ENCODE assay signal across 29 mouse cellular contexts in the genomic region with DNA sequence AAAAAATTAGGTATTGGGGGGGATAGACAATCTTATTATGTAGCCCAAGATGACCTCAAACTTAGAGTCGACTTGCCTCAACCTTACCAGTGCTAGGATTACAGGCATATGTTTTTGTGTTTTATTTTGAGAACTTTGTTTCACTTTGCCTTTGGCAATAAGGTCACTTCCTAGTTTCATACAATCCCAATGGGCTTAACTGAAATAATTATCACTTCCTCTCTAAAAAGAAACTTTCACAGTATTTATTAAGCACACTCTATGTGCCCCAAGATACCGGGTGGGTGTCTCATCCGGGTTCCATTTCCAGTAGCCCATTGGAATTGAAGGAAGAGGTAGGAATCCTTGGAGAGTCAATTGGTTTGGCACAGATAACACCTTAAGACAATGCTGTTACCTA. TPM values are rescaled to one million over a fixed set of nuclear protein-coding genes. Genes with fewer than 3 reads are reported as not detected.
DNase-seq lines count a peak whose midpoint lies in the region; ATAC-seq lines count a peak whose summit lies in the region.
"Had no signal": no experiment of that assay in that cellular context is flagged by ENCODE, and none has a peak within 500 bp of the region (broad histone marks: within the 10 kb centered on the region; RNA-seq: fewer than 3 reads in every experiment).

No protein-coding gene starts in this region.

- H3K4me3 ChIP-seq in macrophage (ENCODE audit: inconsistent target), result no peak overlapping the region
- H3K4me3 ChIP-seq in intestine, embryonic 16.5 days (ENCODE audit: low read length), result no peak overlapping the region
- H3K4me3 ChIP-seq: embryonic facial prominence, embryonic 13.5 days; forebrain, embryonic 10.5 days; forebrain, embryonic 15.5 days; hindbrain, embryonic 10.5 days; layer of hippocampus, adult 2 months; liver, embryonic 12.5 days had no signal

- WGBS in macrophage (ENCODE audit: missing documents), result 10% methylated on average over 3 of the region's 3 CpGs
- 87% methylated on average over 3 of the region's 3 CpGs for WGBS in intestine, embryonic 16.5 days

- no peak for ATAC-seq in intestine, embryonic 16.5 days
- ATAC-seq: CD4-positive, CD25-positive, alpha-beta regulatory T cell, adult 4 months; forebrain, embryonic 15.5 days; hindbrain, embryonic 16.5 days; liver, embryonic 12.5 days had no signal

- intact Hi-C loops in heart, postnatal 10 days (cut with DNase I), result no loop called here

- DNase-seq in heart, adult 11 months, result peak; percentile 89
- DNase-seq in heart, postnatal 10 days, result no peak
- DNase-seq in B cell, adult 2 months, result peak; percentile 48 to 51
- peak; percentile 62 for DNase-seq in splenic B cell, adult 2 months (ENCODE audit: low read depth, low spot score)
- no peak for DNase-seq in urinary bladder, postnatal 4 days (ENCODE audit: low spot score in 2 of 2)
- DNase-seq: adrenal gland, adult 2 months; adrenal gland, postnatal 36 days; cerebellum, adult 9-10 months; cerebellum, postnatal 36 days; kidney, adult 2 months; kidney, postnatal 36 days; layer of hippocampus, postnatal 36 days; left cerebral cortex, postnatal 4 days; liver, postnatal 0 days; lung, postnatal 36 days; midbrain, embryonic 14.5 days; right cerebral cortex, adult 18-20 months; thymus, postnatal 4 days had no signal

- no peaks in the 10 kb centered on the region for H3K36me3 ChIP-seq in macrophage (ENCODE audit: inconsistent target)
- peaks cover 2% of the 10 kb centered on the region; the same call in 1 of the 2 replicates for H3K36me3 ChIP-seq in splenic B cell, adult 2 months (ENCODE audit: control insufficient read depth, insufficient read depth, low read length, poor library complexity, severe bottlenecking)
- no peaks in the 10 kb centered on the region for H3K36me3 ChIP-seq in intestine, embryonic 16.5 days (ENCODE audit: control insufficient read depth, insufficient read depth, low read length)
- H3K36me3 ChIP-seq: forebrain, embryonic 15.5 days; liver, embryonic 12.5 days had no signal

- H3K4me1 ChIP-seq in intestine, embryonic 16.5 days (ENCODE audit: control insufficient read depth, insufficient read depth, low read length), result no peaks in the 10 kb centered on the region
- H3K4me1 ChIP-seq: embryonic facial prominence, embryonic 13.5 days; forebrain, embryonic 10.5 days; forebrain, embryonic 15.5 days; hindbrain, embryonic 10.5 days; liver, embryonic 12.5 days had no signal

- peak overlapping the region; percentile 14; the same call in 1 of the 2 replicates for H3K27ac ChIP-seq in macrophage
- no peak overlapping the region for H3K27ac ChIP-seq in intestine, embryonic 16.5 days (ENCODE audit: low read length)
- H3K27ac ChIP-seq: embryonic facial prominence, embryonic 13.5 days; forebrain, embryonic 10.5 days; forebrain, embryonic 15.5 days; hindbrain, embryonic 10.5 days; layer of hippocampus, adult 2 months; liver, embryonic 12.5 days had no signal

- H3K9me3 ChIP-seq in intestine, embryonic 16.5 days (ENCODE audit: control insufficient read depth, low read length), result no peaks in the 10 kb centered on the region
- H3K9me3 ChIP-seq: embryonic facial prominence, embryonic 13.5 days; forebrain, embryonic 10.5 days; forebrain, embryonic 15.5 days; hindbrain, embryonic 10.5 days; liver, embryonic 12.5 days had no signal

- H3K9ac ChIP-seq in intestine, embryonic 16.5 days (ENCODE audit: low read depth, low read length), result no peak overlapping the region
- H3K9ac ChIP-seq: embryonic facial prominence, embryonic 13.5 days; forebrain, embryonic 15.5 days; liver, embryonic 12.5 days; liver, postnatal 0 days had no signal

- no peak overlapping the region for H3K4me2 ChIP-seq in intestine, embryonic 16.5 days (ENCODE audit: low read depth, low read length)
- H3K4me2 ChIP-seq: embryonic facial prominence, embryonic 13.5 days; forebrain, embryonic 15.5 days; heart, embryonic 11.5 days; liver, embryonic 12.5 days had no signal

- no peaks in the 10 kb centered on the region for H3K79me2 ChIP-seq in macrophage (ENCODE audit: inconsistent target)

- no peaks in the 10 kb centered on the region for H3K27me3 ChIP-seq in splenic B cell, adult 2 months (ENCODE audit: control insufficient read depth, insufficient read depth, low read length, poor library complexity, severe bottlenecking)
- no peaks in the 10 kb centered on the region for H3K27me3 ChIP-seq in intestine, embryonic 16.5 days (replicated peaks; ENCODE audit: control insufficient read depth, insufficient read depth, low read length)
- H3K27me3 ChIP-seq: embryonic facial prominence, embryonic 13.5 days; forebrain, embryonic 15.5 days; liver, embryonic 12.5 days had no signal

RNA-seq across cellular contexts. Expression of a gene that starts 12.9 kb away (rescaled TPM):
- total RNA-seq in heart, postnatal 10 days (2021), result 10 to 100 TPM; 12.3 to 17.1 TPM
- 10 to 100 TPM in 1 of 26 experiments, 1 to 10 TPM in 20, under 1 TPM in 4, not detected in 1; 0.18 to 13.9 (median 3.2) TPM for total RNA-seq in macrophage (2018; cell fraction: chromatin; rRNA removed)
- 10 to 100 TPM in 1 of 26 experiments, 1 to 10 TPM in 20, under 1 TPM in 5; 0.34 to 12.3 (median 3.0) TPM for total RNA-seq in macrophage (2018; cell fraction: cytosol; rRNA removed)
- 10 to 100 TPM in 4 of 26 experiments, 1 to 10 TPM in 18, under 1 TPM in 4; 0.14 to 15.9 (median 3.4) TPM for total RNA-seq in macrophage (2018; cell fraction: nucleus; rRNA removed)
- 1.3 to 13.0 TPM (median 5.3 TPM) in 3 replicates for polyA plus RNA-seq in macrophage (2018)
- 2.3 and 2.4 TPM in 2 replicates for polyA plus RNA-seq in intestine, embryonic 16.5 days (2015; fragmentation: Nextera tagmentation; extraction: Ambion mirVana)

RNA-seq across cellular contexts. Expression of a gene that starts 35.6 kb away (rescaled TPM):
- 10 to 100 TPM; 15.4 to 15.9 TPM for total RNA-seq in heart, postnatal 10 days (2021)
- total RNA-seq in macrophage (2018; cell fraction: chromatin; rRNA removed), result 10 to 100 TPM in 3 of 26 experiments, 1 to 10 TPM in 22, under 1 TPM in 1; 0.62 to 37.3 (median 5.9) TPM
- total RNA-seq in macrophage (2018; cell fraction: cytosol; rRNA removed), result 1 to 10 TPM; 1.5 to 6.9 (median 2.7) TPM
- total RNA-seq in macrophage (2018; cell fraction: nucleus; rRNA removed), result 10 to 100 TPM in 1 of 26 experiments, 1 to 10 TPM in 25; 1.3 to 15.2 (median 4.0) TPM
- 2.2 to 9.4 TPM (median 7.8 TPM) in 3 replicates for polyA plus RNA-seq in macrophage (2018)
- 58.4 and 63.6 TPM in 2 replicates for polyA plus RNA-seq in intestine, embryonic 16.5 days (2015; fragmentation: Nextera tagmentation; extraction: Ambion mirVana)

Comparison
In these comparisons a context has a peak if more than half of its experiments do, and no peak if none do; other contexts are left out.
1. DNase-seq: peak in heart, adult 11 months (single experiment), B cell, adult 2 months (2 of 2) and splenic B cell, adult 2 months (single experiment); none in heart, postnatal 10 days (0 of 2) and urinary bladder, postnatal 4 days (0 of 2).